In the genomic region with DNA sequence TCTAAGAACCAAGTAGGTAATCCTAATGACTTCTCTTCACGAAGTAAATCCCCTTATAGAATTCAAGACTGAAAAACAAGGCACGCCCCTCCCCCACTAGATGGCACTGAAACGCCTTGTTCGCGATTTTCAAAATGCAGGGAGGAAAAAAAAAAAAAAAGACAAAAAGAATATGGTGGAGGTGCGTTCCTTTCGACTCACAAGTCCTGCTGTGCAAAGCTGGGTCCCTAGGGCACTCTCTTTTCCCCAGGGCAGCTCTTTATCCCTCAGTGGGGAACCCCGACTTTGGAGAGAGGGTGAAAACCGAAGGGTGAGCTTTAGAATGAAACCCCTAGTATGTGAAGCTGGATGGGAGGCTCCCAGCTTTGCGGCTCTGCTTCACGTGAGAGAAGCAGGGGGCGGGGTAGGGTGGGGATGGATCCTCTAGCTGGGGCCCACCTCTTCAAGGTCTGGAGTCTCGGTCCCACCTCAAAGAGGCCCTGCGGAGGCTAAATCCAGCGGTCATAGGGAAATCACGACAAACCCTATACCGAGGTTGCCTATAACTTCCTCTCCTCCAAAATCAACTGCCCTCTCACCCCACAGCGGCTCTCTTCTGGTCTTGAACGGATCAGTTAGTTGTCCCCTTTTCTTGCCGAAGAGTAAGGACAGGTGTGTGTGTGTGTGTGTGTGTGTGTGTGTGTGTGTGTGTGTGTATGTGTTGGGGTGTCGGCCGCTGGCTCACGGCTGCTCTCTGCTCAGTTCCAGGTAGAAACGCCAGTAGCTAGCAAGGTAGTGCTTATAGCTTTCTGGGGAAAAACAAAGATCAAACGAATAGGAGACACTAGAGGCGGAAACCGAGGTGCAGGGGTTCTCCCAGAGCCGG, we compare ENCODE assay signal across 8 mouse cellular contexts. TPM values are rescaled to one million over a fixed set of nuclear protein-coding genes. Genes with fewer than 3 reads are reported as not detected.
DNase-seq lines count a peak whose midpoint lies in the region; ATAC-seq and TF ChIP-seq lines count a peak whose summit lies in the region.

No protein-coding gene starts in this region.

- no peak overlapping the region for H3K9ac ChIP-seq in liver, embryonic 14.5 days (replicated peaks)

- TF ChIP-seq POLR2A in thymus, adult 2 months (IDR thresholded peaks at IDR 0.05; ENCODE audit: control insufficient read depth, extremely low read depth, insufficient read depth, low read length, poor library complexity), result no peak

- no peaks in the 10 kb centered on the region for H3K4me1 ChIP-seq in liver, embryonic 14.5 days (replicated peaks; ENCODE audit: control insufficient read depth in 2 of 2, insufficient read depth in 2 of 2, low read length in 1 of 2)
- H3K4me1 ChIP-seq in thymus, adult 2 months (replicated peaks; ENCODE audit: control insufficient read depth, insufficient read depth, low read length), result no peaks in the 10 kb centered on the region

- no peak for ATAC-seq in liver, embryonic 14.5 days (ENCODE audit: insufficient read depth)

- peak; percentile 7 for DNase-seq in ovary, postnatal 36 days (ENCODE audit: low spot score)
- DNase-seq in ovary, postnatal 10 days (ENCODE audit: low spot score), result no peak
- DNase-seq in cerebellum, postnatal 14 days, result peak; percentile 90 to 92
- peak; percentile 51 to 69 for DNase-seq in frontal cortex, postnatal 25 days (ENCODE audit: low spot score in 2 of 2)
- DNase-seq in kidney, postnatal 10 days, result peak; percentile 50
- no peak for DNase-seq in liver, embryonic 14.5 days (ENCODE audit: low read depth in 3 of 3, low spot score in 3 of 3)
- peak; percentile 87 to 90 for DNase-seq in right cerebral cortex, postnatal 10 days (ENCODE audit: low spot score in 2 of 2)
- DNase-seq in thymus, adult 2 months, result no peak

- H3K36me3 ChIP-seq in liver, embryonic 14.5 days (replicated peaks; ENCODE audit: control insufficient read depth, insufficient read depth, low read depth), result no peaks in the 10 kb centered on the region
- H3K36me3 ChIP-seq in thymus, adult 2 months (ENCODE audit: control insufficient read depth, insufficient read depth, low read length), result no peaks in the 10 kb centered on the region

- no peak for TF ChIP-seq EP300 in liver, embryonic 14.5 days (IDR thresholded peaks at IDR 0.05; ENCODE audit: low read depth)

- TF ChIP-seq CTCF in liver, embryonic 14.5 days (IDR thresholded peaks at IDR 0.05; ENCODE audit: low read depth), result no peak
- no peak for TF ChIP-seq CTCF in thymus, adult 2 months (IDR thresholded peaks at IDR 0.05; ENCODE audit: borderline replicate concordance, control insufficient read depth, extremely low read depth, insufficient read depth, low read length, poor library complexity)

- no peak overlapping the region for H3K4me3 ChIP-seq in liver, embryonic 14.5 days (ENCODE audit: insufficient read depth in 1 of 2, low read depth in 2 of 2, low read length in 2 of 2)
- H3K4me3 ChIP-seq in thymus, adult 2 months (ENCODE audit: control insufficient read depth, insufficient read depth, low read length), result no peak overlapping the region

- peak overlapping the region; percentile 11; the same call in 1 of the 2 replicates for H3K4me2 ChIP-seq in liver, embryonic 14.5 days (ENCODE audit: low read depth)

- 2% methylated on average over 28 of the region's 28 CpGs for WGBS in liver, embryonic 14.5 days (ENCODE audit: insufficient replicate concordance)
- WGBS in thymus, adult 2 months, result 3% methylated on average over 28 of the region's 28 CpGs

- H3K27me3 ChIP-seq in liver, embryonic 14.5 days (ENCODE audit: control insufficient read depth, insufficient read depth, low read length), result peaks cover 54% of the 10 kb centered on the region
- peaks cover 17% of the 10 kb centered on the region for H3K27me3 ChIP-seq in thymus, adult 2 months (ENCODE audit: control insufficient read depth, insufficient read depth, low read length)

- H3K27ac ChIP-seq in liver, embryonic 14.5 days, result no peak overlapping the region
- H3K27ac ChIP-seq in thymus, adult 2 months (ENCODE audit: control insufficient read depth, insufficient read depth, low read length), result no peak overlapping the region

- H3K9me3 ChIP-seq in liver, embryonic 14.5 days (ENCODE audit: control insufficient read depth, low read length), result no peaks in the 10 kb centered on the region

RNA-seq across cellular contexts. Expression of a gene that starts 2.6 kb away (rescaled TPM):
- polyA plus RNA-seq in liver, embryonic 14.5 days (2012; rRNA removed), result 0.06 TPM in 1 of 2 replicates, not detected in the other
- polyA plus RNA-seq in liver, embryonic 14.5 days (2014; fragmentation: Nextera tagmentation; extraction: Ambion mirVana), result not detected in 2 replicates
- 0.11 and 0.13 TPM in 2 replicates for polyA plus RNA-seq in thymus, adult 2 months (2012; rRNA removed)

RNA-seq across cellular contexts. Expression of a gene that starts 59.7 kb away (rescaled TPM):
- 27.3 and 99.4 TPM in 2 replicates for polyA plus RNA-seq in liver, embryonic 14.5 days (2012; rRNA removed)
- polyA plus RNA-seq in liver, embryonic 14.5 days (2014; fragmentation: Nextera tagmentation; extraction: Ambion mirVana), result 92.1 and 94.6 TPM in 2 replicates
- polyA plus RNA-seq in thymus, adult 2 months (2012; rRNA removed), result 77.9 and 96.3 TPM in 2 replicates

Comparison
In these comparisons a context has a peak if more than half of its experiments do, and no peak if none do; other contexts are left out.
1. DNase-seq: peak in ovary, postnatal 36 days (single experiment), cerebellum, postnatal 14 days (2 of 2), frontal cortex, postnatal 25 days (2 of 2), kidney, postnatal 10 days (single experiment) and right cerebral cortex, postnatal 10 days (2 of 2); none in ovary, postnatal 10 days (single experiment), liver, embryonic 14.5 days (0 of 3) and thymus, adult 2 months (single experiment).